Mouse (Mus musculus): Measurements from ENCODE around the gene Scd4.

GRCm38 (mm10) chr19:44311306-44312006 is 21.4 kb upstream of the Scd4 start:
- no peak for TF ChIP-seq GATA1 (IDR thresholded peaks at IDR 0.05; ENCODE audit: borderline replicate concordance, low read length)
- TF ChIP-seq FLI1 (IDR thresholded peaks at IDR 0.05; ENCODE audit: low read length): no peak

Data from megakaryocyte, embryonic 14.5 days (primary cell).